In genomic region chr11:114726965-114727825, GRCm38 (mm10) we compare ENCODE assay signal across 1 mouse cellular context.
A peak's percentile ranks its signal among the peaks of the same experiment; 100 is the strongest.
TF ChIP-seq lines count a peak whose summit lies in the region.

Gene Dnaic2 (plus strand): TSS chr11:114727408.

TF ChIP-seq in CH12.LX, 34 proteins besides CTCF, POLR2A, EP300 and RAD21 (continued from another document):
- TF ChIP-seq CHD2 (IDR thresholded peaks at IDR 0.05; ENCODE audit: low read length) = no peak
- TF ChIP-seq TBP (conservative IDR thresholded peaks at IDR 0.05; ENCODE audit: low read depth, low read length) = no peak
- TF ChIP-seq SIN3A (IDR thresholded peaks at IDR 0.05; ENCODE audit: low read length) = peak; percentile 45; the same call in 1 of the 2 replicates
- TF ChIP-seq RCOR1 (conservative IDR thresholded peaks at IDR 0.05; ENCODE audit: low read depth, low read length) = no peak
- peak; percentile 79 for TF ChIP-seq USF1 (IDR thresholded peaks at IDR 0.05; ENCODE audit: low read depth, low read length)
- TF ChIP-seq NRF1 (IDR thresholded peaks at IDR 0.05; ENCODE audit: low read depth, low read length) = no peak
- no peak for TF ChIP-seq MYC (IDR thresholded peaks at IDR 0.05; ENCODE audit: low read depth, low read length)
- no peak for TF ChIP-seq HCFC1 (IDR thresholded peaks at IDR 0.05; ENCODE audit: low read depth, low read length)
- TF ChIP-seq CHD1 (IDR thresholded peaks at IDR 0.05; ENCODE audit: low read depth, low read length) = no peak
- TF ChIP-seq UBTF (IDR thresholded peaks at IDR 0.05; ENCODE audit: low read depth, low read length) = no peak
- no peak for TF ChIP-seq SMC3 (IDR thresholded peaks at IDR 0.05; ENCODE audit: low read depth, low read length)
- no peak for TF ChIP-seq ZKSCAN1 (IDR thresholded peaks at IDR 0.05; ENCODE audit: borderline replicate concordance, low read depth, low read length)
- no peak for TF ChIP-seq E2F4 (IDR thresholded peaks at IDR 0.05; ENCODE audit: insufficient replicate concordance, low read depth, low read length)
TF ChIP-seq in CH12.LX: peak in this region for 7.
